Mouse (Mus musculus): ENCODE data around the gene Bcar3.

DNA sequence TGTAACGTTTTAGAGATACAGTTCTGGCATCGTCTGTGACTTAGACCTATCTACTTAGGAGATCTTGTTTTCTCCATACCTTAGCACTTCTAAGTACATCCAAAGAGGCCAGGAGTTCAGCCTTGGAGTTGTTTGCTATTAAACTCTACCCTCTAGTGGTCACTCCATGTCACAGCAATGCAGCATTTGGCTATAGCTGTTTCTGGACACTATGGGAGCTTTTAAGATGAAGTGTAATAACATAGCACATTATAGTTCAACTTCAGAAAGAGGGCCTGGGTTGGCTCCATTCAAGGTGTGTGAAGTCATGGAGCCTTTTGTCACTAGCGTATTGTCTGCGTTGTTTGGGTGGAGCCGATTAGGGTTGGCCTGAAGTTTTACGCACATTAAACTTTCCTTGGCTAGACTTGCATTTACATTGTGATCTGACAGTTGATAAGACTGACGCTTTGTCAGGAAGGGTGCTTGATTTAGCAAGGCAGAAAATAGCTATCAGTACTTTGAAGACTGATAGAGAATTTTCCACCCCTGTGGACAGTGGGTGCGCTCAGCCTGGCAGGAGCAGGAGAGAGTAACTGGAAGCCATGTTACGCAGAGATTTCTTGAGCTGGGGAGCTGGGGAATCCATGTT, 172.3 kb downstream of the Bcar3 start:
- TF ChIP-seq CTCF (IDR thresholded peaks at IDR 0.05; ENCODE audit: borderline replicate concordance, control insufficient read depth, extremely low read depth, insufficient read depth, low read length, poor library complexity) (no peak), POLR2A (IDR thresholded peaks at IDR 0.05; ENCODE audit: control insufficient read depth, extremely low read depth, insufficient read depth, low read length, poor library complexity) (no peak)
